Mouse (Mus musculus) lung, postnatal 14 days (tissue): Measurements from ENCODE around the gene Ube3c.
A peak's percentile ranks its signal among the peaks of the same experiment; 100 is the strongest.

Source experiments
- DNase-seq: peaks from one replicate; pipeline ENCODE4 v3.0.0; 2021

Ube3c gene

DNA sequence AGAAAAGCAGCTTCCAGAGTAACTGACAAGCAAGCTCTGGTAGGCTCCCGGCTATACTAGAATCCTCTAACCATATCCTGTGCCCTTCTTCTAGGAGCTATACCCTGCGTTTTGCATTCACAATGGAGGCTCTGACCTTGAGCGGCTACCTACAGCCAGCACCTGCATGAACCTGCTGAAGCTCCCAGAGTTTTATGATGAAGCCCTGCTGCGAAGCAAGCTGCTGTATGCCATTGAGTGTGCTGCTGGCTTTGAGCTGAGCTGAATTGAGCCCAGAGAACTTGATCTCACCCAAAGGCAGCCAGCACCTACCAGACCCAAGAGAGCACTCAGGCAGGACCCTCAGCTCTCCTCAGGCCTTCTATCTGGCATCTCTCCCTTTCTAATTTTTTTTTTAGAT, 105.3 kb downstream of the Ube3c start:
- no peak for DNase-seq

DNA sequence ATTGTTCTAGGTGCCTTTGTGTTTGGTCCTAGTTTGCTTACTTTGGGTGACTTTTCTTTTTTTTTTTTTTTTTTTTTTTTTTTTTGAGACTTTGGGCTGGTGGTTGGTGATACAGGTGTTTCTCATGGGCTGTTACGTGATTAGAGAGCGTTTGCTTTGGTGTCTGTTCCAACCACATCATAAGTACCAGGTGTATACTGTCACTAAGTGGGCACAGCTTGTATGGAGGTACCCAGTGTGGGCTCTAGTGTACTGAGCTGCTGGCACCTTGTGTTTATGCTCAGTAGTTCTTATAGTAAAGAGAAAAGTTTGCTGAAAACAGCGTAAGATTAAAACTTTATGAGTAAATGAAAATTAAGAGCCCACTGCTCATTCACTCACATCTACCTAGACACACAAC, 107.4 kb downstream of the Ube3c start:
- no peak for DNase-seq

DNA sequence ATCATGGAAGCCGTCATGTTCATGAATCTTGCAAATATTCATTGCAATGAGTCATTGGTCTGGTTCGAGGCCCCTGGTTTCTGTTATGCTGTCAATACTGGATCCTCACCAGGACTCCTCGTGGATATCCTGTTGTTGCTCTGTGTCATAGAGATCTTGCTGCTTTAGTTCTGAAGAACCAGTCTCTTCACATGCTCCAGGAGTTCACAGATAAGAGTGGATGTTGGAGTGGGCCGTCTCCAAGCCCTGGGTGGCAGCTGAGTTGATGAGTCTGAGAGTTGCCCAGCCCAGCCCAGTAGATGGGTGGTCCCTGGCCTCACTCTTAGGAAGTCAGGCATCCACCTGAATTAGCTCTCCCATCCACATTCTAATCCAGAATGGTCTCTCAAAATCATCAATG, 116.0 kb downstream of the Ube3c start:
- DNase-seq, result no peak

DNA sequence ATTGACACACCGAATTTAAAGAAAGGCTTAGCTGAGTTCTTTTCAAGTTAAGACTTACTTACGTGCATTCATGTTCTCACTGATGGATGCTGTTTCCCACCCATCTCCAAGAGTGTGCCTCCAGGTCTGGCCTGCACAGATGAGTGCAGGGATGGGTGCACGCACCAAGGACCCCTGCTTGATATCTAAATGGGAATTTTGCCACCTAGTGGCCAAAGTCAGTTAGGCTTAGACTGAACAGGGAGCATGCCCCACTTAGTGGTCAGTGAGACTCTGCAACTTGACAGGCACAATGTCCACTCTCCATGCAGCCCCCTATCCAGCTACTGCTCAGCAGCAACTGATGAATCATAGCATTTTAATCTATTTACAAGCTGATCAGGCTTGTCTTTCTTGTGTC, 118.6 kb downstream of the Ube3c start:
- DNase-seq, result peak; percentile 48

DNA sequence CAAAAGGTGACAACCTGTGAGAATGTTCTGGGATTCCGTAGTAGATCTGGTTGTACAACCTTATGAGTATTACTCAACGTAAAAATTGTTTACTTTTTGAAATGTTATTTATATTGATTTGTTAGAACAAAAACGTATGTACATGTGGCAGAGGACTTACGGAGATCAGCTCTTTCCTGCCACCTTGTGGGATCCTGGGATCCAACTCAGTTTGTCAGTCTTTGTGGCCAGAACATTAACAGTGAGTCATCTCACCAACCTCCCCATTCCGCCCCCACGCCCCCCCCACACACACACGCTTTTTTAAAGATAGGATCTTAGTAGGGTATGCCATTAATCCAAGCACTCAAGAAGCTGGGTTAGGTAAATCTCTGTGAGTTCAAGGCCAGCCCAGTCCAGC, 119.3 kb downstream of the Ube3c start:
- DNase-seq, result no peak

DNA sequence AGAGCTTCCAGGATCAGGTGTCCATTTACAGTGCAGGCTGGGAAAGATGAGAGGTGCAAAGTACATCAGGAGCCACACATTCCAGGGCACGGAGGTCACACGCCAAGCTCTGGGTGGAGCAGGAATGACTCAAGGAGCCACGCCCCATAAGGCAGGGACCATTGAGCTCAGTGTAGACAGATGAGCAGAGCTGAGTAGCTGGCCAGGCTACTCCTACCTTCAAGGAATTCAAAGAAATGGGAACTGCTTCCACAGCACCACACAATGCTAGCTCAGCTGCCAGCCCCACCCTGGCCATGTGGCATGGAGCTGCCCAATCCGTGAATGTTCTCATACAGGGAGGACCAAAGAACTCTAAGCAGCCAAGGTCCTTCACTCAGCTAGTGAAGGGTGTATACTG, 129.5 kb downstream of the Ube3c start:
- DNase-seq, result no peak

DNA sequence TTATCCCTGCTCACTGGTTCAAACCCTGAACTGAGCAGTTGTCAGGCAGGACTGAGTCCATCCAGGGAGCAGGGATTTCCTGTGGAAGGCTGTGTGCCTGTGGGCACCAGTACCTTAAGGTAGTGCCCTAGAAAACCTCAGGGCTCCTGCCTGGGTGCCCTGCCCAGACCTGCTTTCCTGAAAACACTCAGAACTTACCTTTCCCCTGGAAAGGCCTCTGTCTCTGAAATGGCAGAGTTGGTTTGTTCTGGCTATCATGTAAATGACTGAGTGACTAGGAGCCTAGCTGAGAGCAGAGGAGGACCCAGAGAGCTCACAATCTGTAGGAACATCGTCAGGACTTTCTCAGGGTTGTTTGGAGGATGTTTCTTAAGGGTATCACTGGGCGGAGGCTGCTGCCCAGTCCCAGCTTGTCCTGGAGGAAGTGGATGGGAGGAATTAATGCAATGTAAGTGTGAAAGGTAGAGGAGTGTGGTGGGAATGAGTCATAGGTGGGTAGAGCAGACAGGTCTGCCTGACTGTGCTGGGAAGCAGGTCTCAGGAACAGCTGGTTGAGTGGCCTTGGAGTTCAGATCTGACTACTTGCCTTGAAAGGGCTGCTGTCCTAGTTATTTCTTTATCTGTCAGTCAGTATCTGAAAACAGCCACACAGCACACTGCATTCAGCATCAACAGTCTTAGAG, 130.6 kb downstream of the Ube3c start:
- DNase-seq, result no peak

DNA sequence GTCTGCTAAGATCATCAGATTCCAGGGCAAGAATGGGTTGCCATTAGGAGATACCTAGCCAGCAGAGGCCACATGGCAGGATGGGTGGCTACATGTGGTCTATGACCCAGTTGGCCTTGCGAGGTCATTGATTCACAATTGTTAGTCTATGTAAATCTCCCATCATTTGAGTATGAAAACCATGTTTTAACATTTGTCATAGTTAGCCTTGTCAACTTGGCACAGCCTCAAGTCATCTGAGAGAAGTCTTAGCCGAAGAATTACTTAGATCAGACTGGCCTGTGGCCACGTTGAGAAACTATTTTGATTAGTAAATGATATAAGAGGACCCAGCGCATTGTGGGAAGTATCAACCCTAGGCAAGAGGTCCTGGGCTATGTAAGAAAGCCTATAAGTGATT, 138.2 kb downstream of the Ube3c start:
- no peak for DNase-seq

DNA sequence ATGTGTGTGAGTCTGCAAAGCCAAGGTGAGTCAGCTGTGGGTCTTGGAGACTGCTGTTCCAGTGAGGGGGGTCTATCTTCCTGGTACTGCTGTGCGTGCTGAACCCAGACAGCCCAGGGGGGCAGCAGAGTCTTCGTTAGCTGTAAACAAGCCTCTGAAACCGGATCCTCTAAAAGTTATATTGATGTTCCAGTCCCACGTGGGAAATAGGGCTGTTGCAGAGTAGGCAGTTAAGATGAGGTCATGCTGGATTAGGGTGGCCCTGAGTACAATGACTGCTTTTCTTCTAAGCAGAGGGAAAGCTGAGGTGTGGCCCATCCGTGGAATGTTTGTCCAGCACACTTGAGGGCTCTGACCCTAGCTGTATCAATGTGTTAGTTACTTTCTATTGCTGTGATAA, 139.2 kb downstream of the Ube3c start:
- no peak for DNase-seq

DNA sequence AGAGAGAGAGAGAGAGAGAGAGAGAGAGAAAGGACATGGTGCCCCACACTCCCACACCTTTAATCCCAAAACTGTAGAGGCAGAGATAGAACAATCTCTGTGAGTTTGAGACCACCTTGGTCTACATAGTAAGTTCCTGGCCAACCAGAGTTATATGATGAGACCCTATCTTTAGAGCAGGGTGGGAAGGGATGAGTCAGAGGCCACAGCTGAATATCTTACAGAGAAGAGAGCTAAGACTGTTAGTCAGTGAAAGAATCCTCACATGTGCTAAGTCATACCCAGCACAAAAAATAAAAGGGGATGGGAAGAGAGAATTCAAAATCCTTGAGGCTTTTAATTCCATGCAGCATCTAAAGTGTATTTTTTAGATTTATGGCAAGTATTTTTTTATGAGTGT, 142.6 kb downstream of the Ube3c start:
- DNase-seq, result no peak

DNA sequence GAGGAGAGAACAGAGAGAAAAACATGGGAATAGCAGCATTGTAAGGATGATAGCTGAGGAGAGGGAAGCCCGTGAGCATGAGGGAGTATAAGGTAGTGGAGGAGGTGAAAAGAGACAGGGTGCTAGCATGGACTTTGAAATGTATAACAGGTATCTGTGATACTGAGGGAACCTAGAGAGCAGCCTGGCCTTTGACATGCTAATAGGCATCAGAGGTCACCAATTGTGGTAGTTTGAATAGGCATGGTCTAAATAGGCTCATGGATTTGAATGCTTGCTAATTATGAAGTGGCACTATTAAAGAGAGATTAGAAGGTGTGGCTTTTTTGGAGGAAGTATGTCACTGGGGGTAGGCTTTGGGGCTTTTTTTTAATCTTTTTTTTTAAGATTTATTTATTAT, 143.9 kb downstream of the Ube3c start:
- no peak for DNase-seq

DNA sequence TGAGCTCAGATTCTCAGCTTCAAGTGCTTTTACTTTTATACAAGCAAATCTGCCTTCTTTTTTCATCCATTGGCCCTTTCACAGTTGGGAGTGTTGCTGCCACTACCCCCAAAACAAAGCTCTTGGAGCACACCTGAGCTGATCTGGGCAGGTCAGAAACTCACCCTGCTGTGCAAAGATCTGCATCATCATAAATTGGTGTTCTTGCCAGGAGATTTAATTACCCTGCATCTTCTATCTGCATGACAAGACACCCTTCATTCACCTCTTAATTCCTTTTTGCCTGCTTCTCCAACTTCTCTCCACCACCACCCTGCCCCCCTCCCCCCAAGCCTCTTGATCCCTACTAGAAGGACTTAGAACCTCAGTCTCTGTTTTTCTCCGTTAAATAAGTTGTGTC, 152.1 kb downstream of the Ube3c start:
- no peak for DNase-seq

DNA sequence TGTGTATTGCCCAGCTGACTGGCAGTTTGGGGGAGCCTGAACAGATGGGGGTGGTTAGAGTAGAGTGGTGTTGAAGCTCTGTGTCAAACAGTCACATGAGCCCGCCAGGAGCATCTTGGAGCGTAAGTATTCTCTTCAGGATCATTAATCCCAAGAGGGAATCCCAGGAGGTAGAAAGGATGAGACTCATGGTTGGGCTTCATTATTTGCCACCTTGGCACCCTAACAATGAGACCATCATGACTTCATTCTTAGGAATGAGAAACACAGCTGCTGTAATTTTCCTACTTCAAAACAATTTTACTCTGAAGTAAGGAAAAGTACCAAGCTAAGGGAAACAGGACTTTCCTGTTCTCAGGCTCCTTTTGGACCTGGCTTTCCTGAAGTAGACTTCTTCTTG, 156.3 kb downstream of the Ube3c start:
- no peak for DNase-seq
